Mouse (Mus musculus) thymus, postnatal 25 days (tissue): ENCODE data around the gene Chchd6.

Source experiments
- DNase-seq: peaks from one replicate; pipeline ENCODE4 v3.0.0; 2022

The Chchd6 gene

DNA sequence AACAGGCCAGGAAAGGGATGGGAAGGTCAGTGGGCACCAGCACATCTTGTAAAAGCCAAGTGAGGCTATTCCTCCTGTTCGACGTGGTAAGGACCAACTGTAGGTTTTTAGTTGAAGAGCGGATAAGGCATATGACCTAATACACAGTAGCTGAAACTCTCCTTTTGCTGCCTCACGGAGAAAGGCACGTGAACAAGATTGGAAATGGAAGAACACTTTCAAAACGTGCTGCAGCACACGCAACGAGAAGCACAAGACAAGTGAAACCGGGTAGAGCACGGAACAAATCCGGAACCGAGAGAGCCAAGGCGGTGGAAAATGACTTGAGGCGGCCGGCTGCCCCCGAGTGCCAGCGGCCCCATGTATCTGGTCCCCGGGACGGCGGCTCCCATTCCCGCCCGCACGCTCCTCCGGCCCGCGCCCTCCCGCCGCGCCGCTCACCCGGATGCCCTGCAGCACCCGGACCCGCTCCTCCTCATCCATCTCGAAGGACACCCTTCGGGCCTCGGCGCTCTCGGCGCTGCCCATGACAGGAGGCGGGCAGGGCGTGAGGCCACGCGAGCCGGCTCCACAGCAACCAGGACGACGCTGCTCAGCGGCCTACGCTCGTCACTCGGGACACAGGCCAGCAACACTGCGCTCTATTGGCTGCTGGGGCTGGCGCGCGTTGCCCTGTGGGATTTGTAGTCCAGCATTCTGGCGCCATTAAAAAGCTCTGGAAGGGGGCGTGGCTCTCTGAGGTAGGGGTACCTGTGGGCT, at the start of gene Chchd6:
TSS of gene Chchd6 (minus strand) at position 635 of the 759 bp plus-strand sequence.
- DNase-seq, result peak; percentile 91

DNA sequence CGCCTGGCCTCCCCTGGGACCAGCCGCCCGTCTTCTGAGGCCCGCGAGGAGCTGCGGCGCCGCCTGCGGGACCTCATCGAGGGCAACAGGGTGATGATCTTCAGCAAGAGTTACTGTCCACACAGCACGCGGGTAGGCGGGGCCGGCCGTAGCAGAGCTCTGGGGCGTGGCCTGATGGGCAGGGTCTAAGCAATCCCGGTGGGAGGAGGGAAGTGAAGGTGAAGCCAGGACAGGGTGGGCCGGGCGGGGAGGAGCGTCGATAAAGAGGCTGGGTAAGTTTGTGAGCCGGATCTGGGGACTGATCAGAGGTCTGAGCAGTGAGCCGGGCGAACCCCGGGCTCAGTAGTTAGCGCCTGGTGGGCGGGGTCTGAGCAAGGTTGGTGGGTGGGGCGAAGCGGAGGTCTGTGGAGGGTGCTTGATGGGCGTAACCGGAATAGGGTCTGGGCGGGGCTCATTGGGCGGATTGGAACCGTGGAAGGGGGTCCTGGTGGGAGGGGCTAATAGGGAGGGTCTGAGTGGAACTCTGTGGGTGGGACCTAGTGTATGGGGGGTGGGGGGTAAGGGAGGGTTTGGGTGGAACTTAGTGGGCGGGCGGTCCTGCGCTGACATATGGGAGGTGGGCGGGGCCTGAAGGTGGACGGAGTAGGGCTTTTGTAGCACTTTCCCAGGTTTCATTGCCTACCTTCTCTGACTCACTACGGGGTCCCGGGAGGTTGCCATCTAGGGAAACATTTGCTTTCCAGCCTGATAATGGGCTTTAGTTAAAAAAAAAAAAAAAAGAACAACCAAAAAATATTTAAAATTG, 49.0 kb upstream of the Chchd6 start:
- DNase-seq, result peak; percentile 88

DNA sequence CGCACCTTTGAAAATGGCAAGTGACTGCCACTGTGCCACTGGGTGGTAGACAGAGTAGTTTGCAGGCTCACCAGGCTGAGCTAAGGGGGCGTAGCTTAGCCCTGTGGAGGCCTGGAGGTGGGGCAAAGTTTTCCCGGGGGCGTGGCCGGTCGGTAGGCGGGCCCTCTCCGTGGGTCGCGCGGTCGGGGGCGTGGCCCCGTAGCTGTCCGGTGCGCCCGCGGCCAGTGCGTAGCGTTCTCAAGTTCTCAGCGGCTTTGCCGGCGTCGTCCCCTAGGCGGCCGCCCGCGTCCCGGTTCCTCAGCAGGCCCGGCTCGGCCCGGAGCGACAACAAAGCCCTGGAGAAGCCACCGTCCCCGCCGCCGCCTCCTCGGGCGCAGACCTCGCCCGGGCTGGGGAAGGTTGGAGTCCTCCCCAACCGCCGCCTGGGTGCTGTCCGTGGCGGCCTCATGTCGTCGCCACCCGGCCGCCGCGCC, 48.4 kb upstream of the Chchd6 start, which contains the start of gene Txnrd3:
TSS of gene Txnrd3 (plus strand) at position 191 of the 473 bp plus-strand sequence.
- DNase-seq, result peak; percentile 93

DNA sequence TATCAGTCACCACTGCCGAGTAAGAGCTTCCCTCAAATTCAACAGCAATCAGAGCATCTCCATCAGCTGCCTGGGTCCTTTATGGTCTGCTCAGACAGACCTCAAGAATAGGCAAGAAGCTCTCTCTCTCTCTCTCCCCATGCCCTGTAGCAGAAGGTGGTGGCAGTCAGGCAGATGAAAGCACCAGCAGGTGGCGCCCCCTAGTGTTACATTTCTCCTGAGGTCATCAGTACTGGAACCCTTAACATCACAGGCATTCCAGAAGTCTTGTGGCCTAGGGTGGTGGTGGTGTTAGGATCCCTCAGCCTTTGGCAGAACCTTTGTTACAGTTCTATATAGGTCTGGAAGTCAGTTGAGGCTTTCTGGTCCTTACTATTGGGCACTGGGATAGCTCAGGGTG, 43.6 kb upstream of the Chchd6 start:
- DNase-seq, result peak; percentile 36

DNA sequence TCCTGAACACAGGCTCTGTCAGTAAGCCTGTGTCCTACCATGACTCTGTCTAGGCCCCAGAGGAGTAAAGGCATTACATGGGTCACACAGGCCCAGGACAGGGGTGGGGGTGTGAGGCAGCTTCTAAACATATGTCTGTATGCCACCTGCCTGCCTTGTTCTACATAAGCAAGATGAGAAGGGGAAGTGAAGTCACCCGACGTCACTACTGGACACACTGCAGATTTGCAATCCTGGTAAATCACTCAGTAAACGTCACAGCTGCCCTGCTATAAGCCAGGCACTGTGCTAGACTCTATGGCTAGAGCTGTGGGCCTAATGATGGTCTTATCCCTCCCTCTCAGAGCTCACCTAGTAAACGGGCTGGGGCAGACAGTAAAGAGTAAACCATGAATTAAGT, 42.5 kb upstream of the Chchd6 start:
- DNase-seq, result no peak

DNA sequence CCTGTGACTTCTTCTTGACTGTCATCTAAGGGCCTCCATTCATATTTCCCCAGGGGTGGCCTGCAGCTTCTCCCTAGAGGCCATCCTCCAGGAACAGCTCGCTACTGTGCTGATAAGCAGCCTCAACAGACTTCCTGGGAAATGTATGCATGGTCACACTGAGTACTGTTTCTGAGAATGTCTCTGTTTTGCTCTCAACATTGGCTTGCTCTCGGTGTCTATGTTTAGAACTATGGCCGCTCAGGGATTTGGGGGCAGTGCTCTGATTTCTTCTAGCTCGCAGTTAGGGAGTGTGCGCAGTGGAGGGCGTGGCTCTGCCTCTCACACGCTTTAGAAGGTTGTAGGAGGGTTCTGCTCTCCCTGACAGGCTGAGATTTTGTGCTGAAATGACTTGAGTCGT, 38.9 kb upstream of the Chchd6 start:
- no peak for DNase-seq

DNA sequence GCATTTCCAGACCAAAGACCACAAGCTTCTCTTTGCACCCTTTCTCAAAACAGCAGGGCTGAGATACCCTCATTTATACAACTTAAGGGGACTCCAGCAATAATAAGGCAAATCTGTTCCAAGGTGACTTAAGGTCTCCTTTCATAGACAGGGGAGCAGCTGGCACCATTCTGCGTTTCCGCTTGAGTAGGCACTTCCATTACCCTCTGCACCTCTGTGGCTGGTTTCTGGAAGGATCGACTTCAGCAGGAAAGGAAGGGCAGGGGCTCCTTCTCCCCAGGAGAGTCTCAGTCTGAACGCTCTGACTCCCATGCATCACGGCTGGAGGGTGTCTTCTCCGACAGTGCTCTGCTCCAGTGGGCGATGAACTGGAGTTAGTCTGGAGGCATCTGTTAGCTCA, 37.7 kb upstream of the Chchd6 start:
- no peak for DNase-seq

DNA sequence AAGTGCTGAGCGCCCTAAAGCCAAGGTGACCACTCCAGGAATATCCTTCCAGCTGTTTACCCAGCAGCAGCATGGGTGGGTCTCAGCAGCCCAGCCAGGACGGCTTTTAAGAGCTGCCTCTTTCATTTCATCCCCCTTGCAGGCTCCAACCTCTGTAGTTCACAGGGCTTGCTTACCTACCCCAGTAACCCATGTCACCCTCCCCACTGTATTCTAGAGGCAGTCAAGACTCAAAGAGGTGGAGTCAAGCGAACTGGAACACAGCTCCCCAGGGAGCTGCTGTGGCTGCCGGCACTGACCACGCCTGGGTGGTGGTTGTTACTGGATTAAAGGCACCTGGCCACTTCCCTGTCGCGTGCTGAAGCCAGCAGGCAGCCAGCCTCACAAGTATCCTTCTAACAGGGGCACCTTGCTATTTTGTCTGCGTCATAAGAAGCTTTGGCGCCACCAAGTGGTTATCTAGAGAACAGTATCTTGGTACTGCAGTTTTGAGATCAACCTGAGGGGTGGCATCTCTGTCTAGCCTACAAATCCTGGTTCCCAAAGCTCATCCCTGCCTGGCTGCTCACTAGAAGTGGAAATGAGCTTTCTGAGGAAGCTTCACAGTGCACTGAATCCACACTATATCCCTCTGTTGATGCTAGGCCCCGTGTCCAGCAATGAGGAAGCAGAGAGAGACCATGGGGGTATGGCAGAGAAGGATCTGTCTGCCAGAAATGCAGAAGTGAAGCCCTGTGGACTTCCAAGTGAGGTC, 36.5 kb upstream of the Chchd6 start:
- peak; percentile 68 for DNase-seq

DNA sequence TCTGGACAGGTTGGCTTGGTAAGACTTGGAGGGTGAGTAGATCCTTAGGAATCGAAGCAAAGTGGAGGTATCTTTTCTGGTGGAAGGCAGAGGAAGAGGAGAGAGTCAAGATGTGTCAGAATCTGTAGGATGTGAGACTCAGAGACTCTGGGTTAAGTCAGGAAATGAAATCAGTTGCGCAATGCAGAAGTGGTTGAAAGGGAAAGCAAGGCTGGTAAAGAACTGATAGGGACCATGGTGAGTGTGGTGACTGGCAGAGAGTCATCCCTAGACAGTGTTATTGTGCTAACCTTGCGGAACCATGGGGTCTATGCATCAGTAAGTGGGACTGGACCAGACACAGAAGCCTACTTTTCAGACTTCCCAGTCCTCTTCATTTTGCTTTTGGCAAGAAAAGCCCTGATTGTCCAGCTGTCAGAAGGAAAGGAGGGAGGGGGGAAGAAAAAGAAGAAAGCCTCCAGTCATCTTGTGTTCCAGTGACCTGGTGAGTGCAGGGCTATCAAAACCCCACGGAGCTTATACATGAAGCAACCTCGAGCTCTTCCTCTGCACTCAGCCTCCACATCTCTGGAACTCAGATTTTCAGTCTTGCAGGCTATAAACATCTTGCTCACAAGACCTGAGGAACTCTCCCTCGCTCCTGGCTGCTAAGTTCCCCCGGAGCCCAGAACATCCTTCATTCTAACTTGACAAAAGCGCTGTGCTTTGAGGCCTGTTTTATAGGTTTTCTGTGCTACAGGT, 32.8 kb upstream of the Chchd6 start:
- DNase-seq, result no peak

DNA sequence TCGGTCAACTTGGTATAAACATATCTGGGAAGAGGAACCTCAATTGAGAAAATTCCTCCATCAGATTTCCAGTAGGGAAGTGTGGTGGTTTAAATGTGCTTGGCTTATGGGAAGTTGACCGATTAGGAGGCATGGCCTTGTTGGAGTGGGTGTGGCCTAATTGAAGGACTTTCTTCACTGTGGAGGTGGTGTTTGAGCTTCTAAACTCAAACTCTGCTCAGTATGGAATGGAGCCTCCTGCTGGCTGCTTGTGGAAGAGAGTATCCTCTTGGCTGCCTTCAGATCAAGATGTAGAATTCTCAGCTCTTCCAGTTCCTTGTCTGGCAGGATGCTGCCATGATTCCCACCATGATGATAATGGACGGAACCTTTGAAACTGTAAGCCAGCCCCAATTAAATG, 27.2 kb upstream of the Chchd6 start:
- no peak for DNase-seq

DNA sequence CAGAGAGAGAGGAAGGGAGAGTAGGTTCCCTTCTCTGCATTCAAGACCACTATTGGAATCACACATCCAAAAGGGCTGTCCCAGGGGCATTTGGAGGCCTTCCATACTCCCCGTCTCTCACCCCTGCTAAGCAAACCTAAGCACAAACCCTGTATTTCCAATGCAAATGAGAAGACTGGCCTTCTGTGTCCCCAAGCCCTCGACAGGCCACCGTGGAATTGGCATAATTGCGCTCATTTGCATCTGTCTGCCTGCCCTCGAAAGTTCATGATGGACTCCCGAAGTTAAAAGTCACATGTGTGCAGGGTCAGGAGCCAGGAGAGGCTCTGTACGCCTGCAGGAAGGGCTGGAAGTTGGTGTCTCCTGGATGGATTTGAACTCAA, 19.9 kb upstream of the Chchd6 start:
- DNase-seq, result no peak

DNA sequence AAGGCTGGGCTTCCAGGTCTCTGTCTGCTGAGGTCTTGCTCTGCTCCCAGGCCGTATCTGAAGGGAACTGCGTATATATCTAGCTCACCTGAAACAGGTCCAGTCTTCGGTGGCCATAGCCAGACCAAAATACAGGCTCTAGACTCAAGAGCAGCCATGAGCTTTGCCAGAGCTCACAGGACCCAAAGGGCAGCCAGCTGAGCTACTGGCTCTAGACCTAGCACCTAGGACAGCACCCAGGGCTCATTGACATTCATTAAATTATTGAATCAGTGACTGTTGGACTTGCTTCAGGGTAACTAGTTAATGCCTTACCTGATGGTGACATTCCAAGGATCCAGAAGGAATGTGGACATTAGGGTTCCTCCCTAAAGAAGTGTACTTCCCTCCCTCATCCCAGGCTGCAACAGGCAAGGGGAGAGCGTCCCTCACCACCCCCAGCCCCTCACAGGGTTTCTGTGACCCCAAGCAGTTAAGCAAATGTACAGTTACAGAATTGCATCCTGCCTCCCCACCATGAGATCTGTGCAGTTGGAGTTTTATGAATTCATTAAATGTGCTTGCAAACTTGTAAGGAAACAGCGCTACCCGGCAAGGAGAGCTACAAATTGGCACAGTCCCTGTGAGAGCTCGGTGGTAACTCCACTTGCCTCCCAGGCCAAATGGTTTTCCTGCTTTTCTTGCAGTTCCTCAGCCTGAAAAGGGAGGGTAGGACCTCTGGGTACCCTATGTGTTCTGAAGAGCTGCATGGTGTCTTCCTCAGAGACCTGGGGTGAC, 19.3 kb upstream of the Chchd6 start:
- DNase-seq, result no peak

DNA sequence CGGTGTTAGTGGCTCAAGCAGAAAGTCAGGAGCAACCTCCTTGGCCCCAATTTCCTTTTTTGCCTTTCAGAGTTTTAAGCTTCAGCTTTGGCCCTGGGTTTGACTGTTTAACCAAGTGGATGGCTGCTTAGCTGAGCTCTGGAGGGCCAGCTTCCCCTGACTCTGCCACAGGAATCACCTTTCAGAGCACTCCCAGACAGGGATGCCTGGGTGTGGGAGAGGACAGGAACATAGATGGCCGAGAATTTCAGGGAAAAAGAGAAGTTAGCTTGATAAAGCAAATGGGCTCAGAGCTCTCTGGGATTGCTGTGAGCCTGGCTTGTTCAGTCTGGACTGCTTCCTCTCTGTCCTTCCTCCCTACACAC, 18.6 kb upstream of the Chchd6 start:
- no peak for DNase-seq

DNA sequence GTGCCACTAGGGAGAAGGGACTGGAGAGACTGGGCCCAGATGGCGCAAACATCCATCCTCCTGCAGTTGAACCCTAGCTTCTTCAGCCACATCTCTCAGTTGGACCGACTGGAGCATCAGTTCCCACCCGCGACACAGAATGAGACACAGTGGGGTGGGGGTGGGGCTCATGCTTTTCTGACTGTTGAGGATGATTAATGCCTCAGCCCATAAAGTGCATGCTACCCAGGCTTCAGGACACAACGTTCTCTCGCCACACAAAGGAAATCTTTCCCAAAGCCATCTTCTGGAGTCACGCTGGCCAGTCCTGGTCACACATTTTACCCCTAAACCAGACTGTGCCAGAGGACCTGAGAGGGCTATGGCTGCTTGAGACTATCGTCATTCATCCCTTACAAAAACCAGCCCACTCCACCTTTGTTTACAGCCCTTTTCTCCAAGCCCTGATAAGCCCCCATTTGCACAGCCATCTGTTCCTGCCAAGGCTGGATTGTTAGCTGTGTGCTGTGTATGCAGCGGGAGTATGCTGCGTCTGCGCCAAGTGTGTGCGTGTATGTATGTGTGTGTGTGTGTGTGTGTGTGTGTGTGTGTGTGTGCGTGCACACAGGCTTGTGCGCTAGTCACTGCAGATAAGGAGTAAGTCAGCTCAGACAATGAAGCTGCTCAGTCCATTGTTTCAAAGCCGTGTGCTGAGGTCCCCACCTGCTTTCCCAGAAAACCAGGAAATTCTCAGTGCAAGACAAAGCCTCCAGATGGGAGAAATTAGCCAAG, 18.1 kb upstream of the Chchd6 start:
- no peak for DNase-seq

DNA sequence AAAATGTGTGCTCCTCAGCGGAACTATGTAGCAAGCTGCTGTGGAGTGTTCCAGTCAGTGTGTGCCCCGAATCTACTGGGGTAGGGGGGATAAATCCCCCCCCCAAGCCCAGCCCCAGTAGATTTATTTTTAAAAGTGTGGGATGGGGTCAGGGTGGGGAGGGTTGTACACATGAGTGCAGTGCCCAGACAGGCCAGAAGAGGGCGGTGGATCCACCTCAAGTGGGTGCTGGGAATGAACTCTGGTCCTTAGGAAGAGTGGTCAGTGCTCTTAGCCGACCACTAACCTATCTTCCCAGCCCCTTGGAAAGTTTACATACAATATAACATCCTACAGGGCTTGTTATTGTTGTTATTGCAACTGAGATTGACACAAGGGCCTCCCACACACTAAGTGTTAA, 12.5 kb upstream of the Chchd6 start:
- peak; percentile 17 for DNase-seq

DNA sequence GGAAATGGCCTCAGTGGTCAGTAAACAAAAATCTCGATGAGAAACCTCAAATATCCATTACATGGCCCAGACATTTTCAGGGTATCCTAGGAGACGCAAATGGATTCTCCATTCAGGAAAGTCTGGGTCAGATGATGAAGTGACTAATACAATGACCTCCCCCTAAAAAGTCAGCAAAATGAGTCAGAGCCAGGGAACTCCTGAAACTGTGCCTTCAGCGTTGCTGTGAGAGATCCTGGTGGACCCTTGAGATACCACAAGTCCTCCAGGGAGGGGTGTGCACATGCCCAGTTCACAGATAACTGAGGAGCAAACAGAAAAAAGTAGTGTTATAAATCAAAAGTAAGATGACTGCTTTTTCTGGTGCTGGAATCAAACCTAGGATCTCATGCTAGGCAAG, 10.6 kb upstream of the Chchd6 start:
- DNase-seq, result no peak

DNA sequence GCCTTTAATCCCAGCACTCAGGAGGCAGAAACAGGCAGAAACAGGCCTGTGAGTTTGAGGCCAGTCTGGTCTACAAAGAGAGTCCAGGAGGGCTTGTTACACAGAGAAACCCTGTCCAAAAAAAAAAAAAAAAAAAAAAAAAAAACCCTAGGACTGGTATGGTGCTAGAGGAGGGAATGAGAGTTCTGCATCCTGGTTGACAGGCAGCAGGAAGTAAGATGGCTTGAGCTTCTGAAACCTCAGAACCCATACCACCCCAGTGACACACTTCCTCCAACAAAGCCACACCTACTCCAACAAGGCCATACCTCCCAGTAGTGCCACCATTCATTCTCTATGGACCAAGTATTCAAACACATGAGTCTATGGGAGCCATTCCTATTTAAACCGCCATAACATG, 1.1 kb upstream of the Chchd6 start:
- no peak for DNase-seq

DNA sequence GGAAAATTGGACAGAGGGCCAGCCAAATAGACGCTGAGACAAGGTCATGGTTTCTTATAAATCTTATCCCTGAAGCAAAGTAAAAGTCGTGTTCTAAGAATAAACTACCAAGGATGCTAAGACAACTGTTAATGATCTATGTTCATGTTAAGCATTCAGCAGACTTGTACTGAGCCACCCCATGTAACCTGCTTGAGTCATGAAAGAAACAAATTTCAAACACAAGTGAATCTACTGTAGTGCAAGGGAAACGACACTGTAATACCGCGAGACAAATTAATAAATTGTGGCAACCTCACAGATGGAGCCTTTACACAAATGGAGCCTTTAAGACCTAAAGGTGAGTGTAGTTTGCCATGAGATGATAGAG, 310 bp upstream of the Chchd6 start:
- DNase-seq, result no peak

DNA sequence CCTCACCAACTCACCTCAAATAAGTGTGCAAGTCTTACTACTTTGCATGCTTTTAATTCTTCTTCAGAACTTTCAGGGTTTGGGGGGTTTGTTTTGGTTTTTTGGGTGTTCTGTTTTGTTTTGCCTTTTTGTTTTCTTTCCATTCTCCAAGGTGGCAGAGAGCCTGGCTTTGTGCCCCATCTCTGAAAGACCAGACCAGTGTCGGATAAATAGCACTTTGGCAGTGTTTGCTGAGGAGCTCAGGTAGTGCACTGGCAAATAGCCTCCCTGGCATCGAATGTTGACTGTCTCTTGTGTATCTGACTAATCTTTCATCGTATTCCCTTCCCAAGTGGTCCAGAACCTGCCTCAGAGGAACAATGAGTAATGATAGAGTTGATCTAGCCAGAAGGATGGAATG, 3.4 kb downstream of the Chchd6 start:
- DNase-seq, result no peak

DNA sequence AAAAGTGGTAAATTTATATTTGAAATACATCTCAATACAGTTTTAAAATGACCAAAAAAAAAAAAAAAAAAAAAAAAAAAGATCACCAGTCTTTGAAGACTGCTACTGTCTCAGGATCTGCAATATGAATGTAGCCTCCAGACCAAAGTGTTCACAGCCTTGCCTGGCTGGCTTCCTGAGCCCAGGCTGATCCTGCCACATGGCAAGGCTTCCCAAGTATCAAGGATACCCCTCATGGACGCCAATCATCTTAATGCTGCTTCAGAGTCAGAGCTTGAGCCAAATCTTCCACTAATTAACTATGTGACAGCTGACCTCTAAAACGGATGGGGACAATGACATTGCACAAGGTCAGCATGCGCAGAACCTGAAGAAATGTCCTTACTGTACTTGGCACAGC, 3.9 kb downstream of the Chchd6 start:
- DNase-seq, result no peak

DNA sequence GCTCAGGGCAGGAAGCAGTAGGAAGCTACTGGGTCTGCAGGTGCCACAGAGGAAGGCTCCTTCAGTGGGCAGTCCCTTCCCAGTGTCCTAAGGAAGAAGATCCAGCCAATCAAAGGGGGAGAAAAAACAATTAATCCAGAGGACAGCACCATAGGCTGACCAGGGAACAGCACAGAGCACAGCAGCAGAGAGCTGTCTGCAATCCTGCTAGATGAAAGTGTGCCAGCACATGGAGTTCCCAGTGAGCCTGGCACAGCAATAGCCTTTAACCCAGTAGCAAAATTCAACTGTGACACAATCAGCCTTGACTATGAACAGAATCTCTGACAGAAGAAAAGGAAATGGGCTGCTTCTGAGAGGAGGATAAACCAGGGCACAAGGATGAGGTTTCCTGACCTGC, 9.8 kb downstream of the Chchd6 start:
- DNase-seq, result no peak
